Mouse (Mus musculus): ENCODE measurements around the gene Zbtb45.

DNA sequence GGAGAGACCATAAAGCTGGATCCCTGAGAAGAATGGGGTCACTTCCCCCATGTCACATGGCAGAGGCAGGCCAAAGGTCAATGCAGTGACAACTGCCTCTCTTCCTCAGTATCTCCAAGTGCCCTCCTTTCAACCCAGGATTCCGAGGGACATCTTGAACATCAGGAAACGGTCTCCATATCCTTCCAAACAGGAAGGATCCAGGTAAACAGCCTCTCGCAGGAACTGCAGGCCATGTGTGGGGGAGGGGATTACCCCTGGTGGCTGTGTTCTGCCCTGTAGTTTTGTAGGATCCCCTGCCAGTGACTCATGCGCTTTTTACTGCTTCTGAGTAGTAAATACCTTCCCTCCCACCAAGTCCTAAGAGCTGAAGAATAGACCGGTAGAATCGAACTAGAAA is 30.1 kb downstream of the Zbtb45 start:
- no peak for TF ChIP-seq CTCF (IDR thresholded peaks at IDR 0.05; ENCODE audit: borderline replicate concordance, control insufficient read depth, extremely low read depth, insufficient read depth, low read length, poor library complexity)
- TF ChIP-seq POLR2A (IDR thresholded peaks at IDR 0.05; ENCODE audit: control insufficient read depth, extremely low read depth, insufficient read depth, low read length, poor library complexity), result no peak

Data from thymus, adult 2 months (tissue).